Mouse (Mus musculus): Measurements from ENCODE around the gene Rrp36.

Rrp36 gene

GRCm38 (mm10) chr17:46685913-46686312, 11.8 kb upstream of the Rrp36 start:
- no peak for DNase-seq (ENCODE audit: extremely low read depth, low read depth)

- no peak for DNase-seq (ENCODE audit: extremely low read depth, low read depth)
Observed at GRCm38 (mm10) chr17:46682654-46683389, 8.7 kb upstream of the Rrp36 start.

DNA sequence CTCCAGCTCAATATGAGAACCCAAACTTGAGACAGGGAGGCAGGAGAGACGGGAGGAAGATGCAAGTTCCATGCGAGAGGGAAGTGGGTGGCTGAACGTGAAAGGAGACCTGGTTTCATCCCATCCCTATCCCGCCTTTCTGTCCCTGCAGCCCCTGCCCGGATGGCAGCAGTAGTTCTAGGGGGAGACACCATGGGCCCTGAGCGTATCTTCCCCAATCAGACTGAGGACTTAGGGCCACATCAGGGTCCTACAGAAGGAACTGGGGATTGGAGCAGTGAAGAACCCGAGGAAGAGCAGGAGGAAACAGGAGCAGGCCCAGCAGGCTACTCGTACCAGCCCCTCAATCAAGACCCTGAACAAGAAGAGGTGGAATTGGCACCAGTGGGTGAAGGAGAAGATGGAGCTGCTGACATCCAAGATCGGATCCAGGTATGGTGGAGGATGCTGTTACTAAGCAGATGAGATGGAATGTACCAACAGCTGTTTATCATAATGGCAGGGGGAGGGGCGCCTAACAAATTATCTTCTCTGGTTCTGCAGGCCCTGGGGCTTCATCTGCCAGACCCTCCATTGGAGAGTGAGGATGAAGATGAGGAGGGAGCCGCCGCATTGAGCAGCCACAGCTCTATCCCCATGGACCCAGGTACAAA, 7.4 kb upstream of the Rrp36 start:
- peak; percentile 4 for DNase-seq (ENCODE audit: extremely low read depth, low read depth)

DNA sequence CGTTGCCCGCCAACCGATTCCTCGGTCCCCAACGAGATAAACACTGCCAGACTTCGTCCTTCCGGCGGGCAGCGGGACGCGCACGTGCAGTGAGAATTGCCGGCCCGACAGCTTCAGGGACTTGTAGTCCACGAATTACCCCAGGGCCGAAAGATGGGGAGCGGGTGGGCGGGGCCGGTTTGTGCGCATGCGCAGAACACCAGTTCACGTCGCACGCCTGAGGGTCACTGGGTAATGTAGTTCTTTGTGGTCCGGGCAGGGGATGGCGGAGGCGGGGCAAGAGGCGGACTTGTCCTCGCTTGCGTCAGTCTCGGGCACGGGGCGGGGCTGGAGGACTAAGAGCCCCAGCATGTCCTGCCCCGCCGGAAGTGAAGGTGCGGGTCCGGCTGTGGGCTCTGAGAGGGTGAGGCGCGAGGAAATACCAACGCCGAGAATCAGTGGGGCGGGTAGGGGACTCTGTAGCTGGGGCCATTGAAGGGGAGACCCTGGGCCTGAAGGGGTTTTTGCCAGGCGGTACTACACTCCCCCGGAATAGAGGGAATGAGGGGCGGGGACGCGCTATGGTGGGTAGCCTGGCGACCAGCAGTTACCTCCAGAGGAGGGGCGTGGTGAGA, 6.7 kb upstream of the Rrp36 start, which contains the start of gene Klhdc3:
Gene Klhdc3 (minus strand): TSS at position 155 of the 614 bp plus-strand sequence.
- peak; percentile 95 for DNase-seq (ENCODE audit: extremely low read depth, low read depth)

GRCm38 (mm10) chr17:46679843-46680759, 5.9 kb upstream of the Rrp36 start:
- DNase-seq (ENCODE audit: extremely low read depth, low read depth), result peak; percentile 44

GRCm38 (mm10) chr17:46678911-46679310, 4.8 kb upstream of the Rrp36 start:
- no peak for DNase-seq (ENCODE audit: extremely low read depth, low read depth)

DNA sequence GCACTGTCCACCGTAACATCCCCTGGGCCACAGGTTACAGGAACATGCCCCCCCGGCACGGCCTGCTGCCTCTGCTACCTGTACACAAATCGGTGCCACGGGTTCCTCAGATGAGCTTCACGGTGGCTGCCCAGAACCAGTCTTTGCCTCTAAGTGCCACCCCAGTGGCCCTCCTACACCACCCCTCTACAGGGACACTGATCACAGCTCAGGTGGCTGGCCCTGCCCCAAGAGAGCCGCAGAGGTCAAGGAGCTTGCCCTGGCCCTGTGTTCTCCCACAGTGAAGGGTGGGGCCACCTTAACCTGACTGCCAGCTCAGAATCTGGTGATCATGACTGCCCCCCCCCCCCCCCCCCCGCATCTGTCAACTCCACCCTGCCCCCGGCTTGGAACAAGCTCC, 4.3 kb upstream of the Rrp36 start, which contains the start of gene Mea1:
Gene Mea1 (plus strand): TSS at position 378 of the 400 bp plus-strand sequence.
- no peak for DNase-seq (ENCODE audit: extremely low read depth, low read depth)

DNA sequence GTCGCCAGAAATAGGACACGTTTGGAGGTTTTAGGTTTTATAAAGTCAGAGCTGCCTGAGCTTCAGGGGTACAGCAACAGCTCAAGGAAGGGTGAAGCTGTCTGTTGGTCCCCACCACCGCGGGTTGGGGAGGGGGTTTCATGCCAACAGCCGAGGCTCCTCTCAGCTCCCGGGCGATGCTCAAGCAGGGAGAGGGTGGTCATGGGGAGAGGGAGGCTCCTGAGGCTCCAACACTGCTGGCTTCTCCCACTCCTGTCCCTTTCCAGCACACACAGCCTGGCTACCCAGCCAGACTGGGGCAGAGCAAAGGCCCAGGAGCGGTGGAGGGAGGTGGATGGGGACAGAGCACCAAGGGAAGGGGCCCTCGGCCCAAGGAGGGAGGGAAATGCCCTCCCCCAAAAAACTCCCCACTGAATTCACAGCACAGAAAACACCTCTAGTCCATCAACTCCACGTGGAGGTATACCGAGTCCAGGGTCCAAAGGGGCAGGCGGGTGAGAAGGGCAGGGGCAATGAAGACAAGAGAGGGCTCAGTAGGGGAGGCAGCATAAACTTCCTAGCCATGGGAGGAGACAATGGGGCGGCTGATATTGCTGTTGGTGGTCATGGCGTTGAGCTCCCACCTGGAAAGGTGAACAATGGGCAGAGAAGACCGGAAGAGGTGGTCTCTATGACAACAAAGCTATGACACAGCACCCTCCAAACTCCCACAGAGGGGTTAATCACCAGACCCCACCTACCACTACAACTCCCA, 555 bp upstream of the Rrp36 start:
- DNase-seq (ENCODE audit: extremely low read depth, low read depth), result no peak

DNA sequence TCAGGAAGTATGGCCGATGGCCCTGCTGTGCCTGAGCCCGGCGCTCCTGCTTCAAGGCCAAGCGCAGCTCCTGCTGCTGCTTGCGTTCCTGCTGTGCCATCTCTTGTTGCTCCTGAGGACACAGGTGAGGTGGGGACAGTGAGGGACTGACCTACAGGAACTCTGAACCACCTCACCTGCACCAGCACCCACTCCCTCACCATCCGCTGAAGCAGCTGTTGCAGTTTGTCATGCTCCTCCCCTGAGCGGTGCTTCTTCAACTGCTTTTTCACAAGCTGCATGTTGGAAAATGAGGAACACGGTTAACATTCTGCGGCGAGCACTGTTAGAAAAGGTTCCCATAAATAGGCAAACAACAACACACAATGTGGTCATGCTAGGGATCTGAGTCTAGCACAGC, 4.2 kb downstream of the Rrp36 start:
- DNase-seq (ENCODE audit: extremely low read depth, low read depth), result no peak

DNA sequence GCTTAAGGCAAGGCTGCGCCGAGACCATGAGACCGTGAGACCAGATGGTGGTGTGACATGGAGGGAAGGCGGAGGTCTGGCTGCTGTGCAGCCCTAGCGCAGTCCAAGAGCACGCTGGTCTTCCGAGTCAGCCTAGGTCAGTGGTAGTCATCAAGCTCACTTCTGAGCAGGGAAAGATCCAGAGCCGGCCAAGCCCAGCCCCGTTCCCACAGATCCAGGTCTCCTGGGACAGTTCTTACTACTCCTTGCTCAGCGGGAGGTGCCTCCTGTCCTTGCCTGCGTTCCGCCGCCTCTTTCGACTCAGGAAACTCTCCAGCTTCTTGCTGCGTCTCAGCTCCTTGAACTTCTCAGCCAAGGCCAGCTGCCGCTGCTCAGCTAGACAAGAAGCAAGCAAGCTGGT, 6.4 kb downstream of the Rrp36 start:
- DNase-seq (ENCODE audit: extremely low read depth, low read depth), result no peak

- DNase-seq (ENCODE audit: extremely low read depth, low read depth), result no peak
Observed at GRCm38 (mm10) chr17:46662730-46663129, 11.4 kb downstream of the Rrp36 start.

GRCm38 (mm10) chr17:46661981-46662380, 12.2 kb downstream of the Rrp36 start:
- no peak for DNase-seq (ENCODE audit: extremely low read depth, low read depth)

DNA sequence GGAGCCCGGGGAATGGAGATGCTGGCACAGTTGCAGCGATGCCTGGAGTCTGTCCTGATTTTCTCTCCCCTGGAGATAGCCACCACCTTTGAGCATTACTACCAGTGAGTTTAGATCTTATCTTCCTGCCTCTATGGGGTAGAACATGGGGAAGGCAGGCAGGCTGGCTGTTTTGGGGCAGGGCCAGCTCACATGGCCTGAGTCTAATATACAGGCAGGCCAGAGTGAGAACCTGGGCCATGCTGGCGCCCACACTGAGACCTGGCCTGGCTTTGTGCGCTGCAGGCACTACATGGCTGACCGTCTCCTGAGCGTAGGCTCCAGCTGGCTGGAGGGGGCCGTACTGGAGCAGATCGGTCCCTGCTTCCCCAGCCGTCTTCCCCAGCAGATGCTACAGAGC, 12.8 kb downstream of the Rrp36 start:
- no peak for DNase-seq (ENCODE audit: extremely low read depth, low read depth)

- no peak for DNase-seq (ENCODE audit: extremely low read depth, low read depth)
Observed at GRCm38 (mm10) chr17:46656054-46656453, 18.1 kb downstream of the Rrp36 start.

- no peak for DNase-seq (ENCODE audit: extremely low read depth, low read depth)
Observed at GRCm38 (mm10) chr17:46651755-46652547, 22.2 kb downstream of the Rrp36 start.

- no peak for DNase-seq (ENCODE audit: extremely low read depth, low read depth)
Observed at GRCm38 (mm10) chr17:46651292-46651691, 22.9 kb downstream of the Rrp36 start.

- DNase-seq (ENCODE audit: extremely low read depth, low read depth), result peak; percentile 58
Observed at GRCm38 (mm10) chr17:46650232-46651031, 23.7 kb downstream of the Rrp36 start, which contains the start of gene Cul7. Gene Cul7 (plus strand): TSS chr17:46650337.

DNA sequence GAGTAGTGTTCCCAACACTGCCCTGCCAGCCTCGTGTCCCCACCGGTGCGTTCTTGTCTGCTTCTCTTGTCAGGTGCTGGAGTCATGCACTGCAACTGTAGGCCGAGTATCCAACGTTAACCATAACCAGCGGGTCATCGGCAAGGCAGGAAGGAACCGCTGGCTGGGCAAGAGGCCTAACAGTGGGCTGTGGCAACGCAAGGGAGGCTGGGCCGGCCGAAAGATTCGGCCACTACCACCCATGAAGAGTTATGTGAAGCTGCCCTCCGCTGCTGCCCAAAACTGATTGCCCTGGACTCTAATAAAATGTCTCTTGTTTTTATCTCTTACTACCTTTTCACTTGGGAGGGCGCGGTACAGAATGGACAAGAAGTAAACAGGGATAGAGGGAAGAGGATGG, 24.3 kb downstream of the Rrp36 start:
- no peak for DNase-seq (ENCODE audit: extremely low read depth, low read depth)

- DNase-seq (ENCODE audit: extremely low read depth, low read depth), result no peak
Observed at GRCm38 (mm10) chr17:46648436-46648835, 25.7 kb downstream of the Rrp36 start.

Data from MEL-GATA-1-ER (cell line).